Mouse (Mus musculus): ENCODE results near the gene Arhgap5. TPM values are rescaled to one million over a fixed set of nuclear protein-coding genes. Genes with fewer than 3 reads are reported as not detected.

Arhgap5 gene
- polyA plus RNA-seq, 1 experiment: 9.9 TPM

- 77% methylated on average over 8 of the region's 8 CpGs for WGBS
- no peaks in the 10 kb centered on the region; the same call in 1 of the 2 replicates for H3K27me3 ChIP-seq (replicated peaks; ENCODE audit: control insufficient read depth, insufficient read depth, low read length)
- no peak for TF ChIP-seq CTCF (conservative IDR thresholded peaks at IDR 0.05; ENCODE audit: insufficient read depth, insufficient read length, low read depth, low read length)
- no peak for TF ChIP-seq POLR2A (IDR thresholded peaks at IDR 0.05; ENCODE audit: low read depth, low read length)
- peak; percentile 61 for DNase-seq
- H3K27ac ChIP-seq (ENCODE audit: insufficient read depth, low read depth, low read length): no peak overlapping the region
- no peaks in the 10 kb centered on the region for H3K4me1 ChIP-seq (ENCODE audit: control insufficient read depth, insufficient read depth, low read length)
- no peaks in the 10 kb centered on the region for H3K36me3 ChIP-seq (ENCODE audit: control insufficient read depth, insufficient read depth, low read length)
- no peak overlapping the region for H3K4me3 ChIP-seq (ENCODE audit: insufficient read depth, low read depth, low read length)
These were observed 2.6 kb upstream of the Arhgap5 start for GRCm38 (mm10) chr12:52500915-52501833.

GRCm38 (mm10) chr12:52502161-52502560, 1.6 kb upstream of the Arhgap5 start:
- TF ChIP-seq CTCF (conservative IDR thresholded peaks at IDR 0.05; ENCODE audit: insufficient read depth, insufficient read length, low read depth, low read length) (no peak), POLR2A (IDR thresholded peaks at IDR 0.05; ENCODE audit: low read depth, low read length) (no peak)
- no peak overlapping the region for H3K27ac ChIP-seq (ENCODE audit: insufficient read depth, low read depth, low read length)
- no peaks in the 10 kb centered on the region for H3K36me3 ChIP-seq (ENCODE audit: control insufficient read depth, insufficient read depth, low read length)
- H3K4me3 ChIP-seq (ENCODE audit: insufficient read depth, low read depth, low read length): no peak overlapping the region
- no peaks in the 10 kb centered on the region for H3K4me1 ChIP-seq (ENCODE audit: control insufficient read depth, insufficient read depth, low read length)
- no peak for DNase-seq
- 76% methylated on average over 3 of the region's 3 CpGs for WGBS
- no peaks in the 10 kb centered on the region; the same call in 1 of the 2 replicates for H3K27me3 ChIP-seq (replicated peaks; ENCODE audit: control insufficient read depth, insufficient read depth, low read length)

- peak overlapping the region; percentile 97 for H3K27ac ChIP-seq (ENCODE audit: insufficient read depth, low read depth, low read length)
- DNase-seq: no peak
- H3K4me1 ChIP-seq (ENCODE audit: control insufficient read depth, insufficient read depth, low read length): no peaks in the 10 kb centered on the region
- TF ChIP-seq POLR2A (IDR thresholded peaks at IDR 0.05; ENCODE audit: low read depth, low read length) (no peak), CTCF (conservative IDR thresholded peaks at IDR 0.05; ENCODE audit: insufficient read depth, insufficient read length, low read depth, low read length) (no peak)
- peak overlapping the region; percentile 77 for H3K4me3 ChIP-seq (ENCODE audit: insufficient read depth, low read depth, low read length)
- WGBS: under 1% methylated on average over 13 of the region's 13 CpGs
- no peaks in the 10 kb centered on the region for H3K36me3 ChIP-seq (ENCODE audit: control insufficient read depth, insufficient read depth, low read length)
- H3K27me3 ChIP-seq (replicated peaks; ENCODE audit: control insufficient read depth, insufficient read depth, low read length): no peaks in the 10 kb centered on the region
These were observed 679 bp upstream of the Arhgap5 start for GRCm38 (mm10) chr12:52503131-52503455.

- peak overlapping the region; percentile 90 for H3K4me3 ChIP-seq (ENCODE audit: insufficient read depth, low read depth, low read length)
- H3K27ac ChIP-seq (ENCODE audit: insufficient read depth, low read depth, low read length): peak overlapping the region; percentile 95
- no peaks in the 10 kb centered on the region for H3K36me3 ChIP-seq (ENCODE audit: control insufficient read depth, insufficient read depth, low read length)
- H3K27me3 ChIP-seq (replicated peaks; ENCODE audit: control insufficient read depth, insufficient read depth, low read length): no peaks in the 10 kb centered on the region
- TF ChIP-seq POLR2A (IDR thresholded peaks at IDR 0.05; ENCODE audit: low read depth, low read length) (no peak), CTCF (conservative IDR thresholded peaks at IDR 0.05; ENCODE audit: insufficient read depth, insufficient read length, low read depth, low read length) (no peak)
- DNase-seq: peak; percentile 61
- WGBS: under 1% methylated on average over 76 of the region's 78 CpGs
- H3K4me1 ChIP-seq (ENCODE audit: control insufficient read depth, insufficient read depth, low read length): no peaks in the 10 kb centered on the region
These were observed 784 bp downstream of the Arhgap5 start for GRCm38 (mm10) chr12:52504331-52505181.

GRCm38 (mm10) chr12:52524699-52525098, 20.9 kb downstream of the Arhgap5 start:
- Histone ChIP-seq H3K36me3 (ENCODE audit: control insufficient read depth, insufficient read depth, low read length) (no peaks in the 10 kb centered on the region), H3K27ac (ENCODE audit: insufficient read depth, low read depth, low read length) (no peak overlapping the region), H3K27me3 (replicated peaks; ENCODE audit: control insufficient read depth, insufficient read depth, low read length) (no peaks in the 10 kb centered on the region), H3K4me1 (ENCODE audit: control insufficient read depth, insufficient read depth, low read length) (no peaks in the 10 kb centered on the region), H3K4me3 (ENCODE audit: insufficient read depth, low read depth, low read length) (no peak overlapping the region)
- WGBS: 62% methylated on average over 2 of the region's 2 CpGs
- TF ChIP-seq POLR2A (IDR thresholded peaks at IDR 0.05; ENCODE audit: low read depth, low read length) (no peak), CTCF (conservative IDR thresholded peaks at IDR 0.05; ENCODE audit: insufficient read depth, insufficient read length, low read depth, low read length) (no peak)
- no peak for DNase-seq

- Histone ChIP-seq H3K27ac (ENCODE audit: insufficient read depth, low read depth, low read length) (no peak overlapping the region), H3K36me3 (ENCODE audit: control insufficient read depth, insufficient read depth, low read length) (no peaks in the 10 kb centered on the region), H3K4me3 (ENCODE audit: insufficient read depth, low read depth, low read length) (no peak overlapping the region), H3K4me1 (ENCODE audit: control insufficient read depth, insufficient read depth, low read length) (no peaks in the 10 kb centered on the region), H3K27me3 (replicated peaks; ENCODE audit: control insufficient read depth, insufficient read depth, low read length) (no peaks in the 10 kb centered on the region)
- WGBS: 75% methylated on average over 1 of the region's 1 CpGs
- no peak for TF ChIP-seq CTCF (conservative IDR thresholded peaks at IDR 0.05; ENCODE audit: insufficient read depth, insufficient read length, low read depth, low read length)
- no peak for TF ChIP-seq POLR2A (IDR thresholded peaks at IDR 0.05; ENCODE audit: low read depth, low read length)
- DNase-seq: no peak
These were observed 21.7 kb downstream of the Arhgap5 start for GRCm38 (mm10) chr12:52525486-52525885.

- Histone ChIP-seq H3K27me3 (replicated peaks; ENCODE audit: control insufficient read depth, insufficient read depth, low read length) (no peaks in the 10 kb centered on the region), H3K27ac (ENCODE audit: insufficient read depth, low read depth, low read length) (no peak overlapping the region), H3K4me1 (ENCODE audit: control insufficient read depth, insufficient read depth, low read length) (no peaks in the 10 kb centered on the region), H3K4me3 (ENCODE audit: insufficient read depth, low read depth, low read length) (no peak overlapping the region), H3K36me3 (ENCODE audit: control insufficient read depth, insufficient read depth, low read length) (no peaks in the 10 kb centered on the region)
- 89% methylated on average over 3 of the region's 3 CpGs for WGBS
- DNase-seq: no peak
- TF ChIP-seq POLR2A (IDR thresholded peaks at IDR 0.05; ENCODE audit: low read depth, low read length): no peak
- TF ChIP-seq CTCF (conservative IDR thresholded peaks at IDR 0.05; ENCODE audit: insufficient read depth, insufficient read length, low read depth, low read length): no peak
These were observed 26.0 kb downstream of the Arhgap5 start for GRCm38 (mm10) chr12:52529740-52530139.

All from kidney, adult 2 months (tissue).